Mouse (Mus musculus): ENCODE results near the gene Rbm25. TPM values are rescaled to one million over a fixed set of nuclear protein-coding genes. Genes with fewer than 3 reads are reported as not detected.

The Rbm25 gene
- total RNA-seq, 2 experiments from 2014 or later, result 54.6 to 75.1 TPM

DNA sequence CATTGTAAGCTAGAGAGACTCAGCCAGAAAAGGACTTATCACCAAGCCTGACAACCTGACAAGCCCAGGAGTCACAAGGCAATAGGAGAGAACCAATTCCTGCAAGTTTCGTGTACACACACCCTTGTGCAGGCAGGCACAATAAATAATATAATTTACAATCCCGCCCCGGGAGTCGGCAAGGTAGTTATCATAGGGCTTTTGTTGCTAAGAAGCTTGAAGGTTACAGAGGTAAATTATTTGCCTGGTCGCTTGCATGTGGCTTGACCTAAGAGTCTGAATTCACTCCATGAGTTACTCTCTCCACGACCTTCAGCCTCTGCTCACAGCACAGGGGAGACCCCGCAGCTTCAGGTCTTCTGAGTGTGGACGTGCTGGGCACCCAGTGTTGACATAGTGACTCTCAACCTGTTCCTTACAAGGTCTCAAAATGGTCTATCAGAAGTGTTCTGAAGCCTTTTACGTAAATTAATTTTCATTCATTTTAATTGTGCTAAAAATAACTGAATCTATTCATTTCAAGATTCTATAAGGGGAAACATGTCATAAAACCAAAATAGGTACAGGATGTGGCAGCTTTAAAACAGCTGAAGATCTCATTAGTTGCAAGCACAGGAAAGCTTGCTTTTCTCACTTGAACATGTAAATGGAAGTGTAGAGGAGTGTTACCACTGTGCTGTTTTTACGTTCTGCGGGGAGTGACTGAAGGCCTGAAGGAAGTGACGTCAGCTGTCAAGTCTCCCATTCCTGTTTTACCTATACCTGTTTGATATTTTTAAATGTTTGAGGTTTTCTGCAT lies 95.7 kb downstream of the Rbm25 start:
- DNase-seq, result no peak

DNA sequence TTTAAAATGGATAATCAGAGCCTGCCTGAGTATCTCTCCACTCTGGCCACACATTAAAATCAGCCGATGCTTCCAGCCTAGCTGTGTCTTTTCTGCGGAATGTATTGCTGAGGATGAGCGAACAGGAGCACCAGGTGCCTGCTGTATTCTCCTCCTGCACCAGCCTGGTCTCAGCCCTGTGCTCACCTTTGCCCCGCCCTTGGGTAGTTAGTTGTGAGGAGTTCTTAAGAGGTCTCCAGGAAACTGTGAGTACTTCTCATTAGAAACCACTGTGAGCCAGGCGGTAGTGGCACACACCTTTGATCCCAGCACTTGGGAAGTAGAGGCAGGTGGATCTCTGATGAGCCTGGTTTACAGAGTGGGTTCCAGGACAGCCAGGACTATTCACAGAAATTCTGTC lies 101.2 kb downstream of the Rbm25 start:
- DNase-seq, result no peak

Other genes starting within 250 kb of the Rbm25 start
- gene Dpf3, start 143.5 kb upstream of the Rbm25 start, total RNA-seq (2021), result 10 to 100 TPM; 20.4 to 26.2 TPM
- gene Dcaf4, start 110.8 kb upstream of the Rbm25 start, total RNA-seq (2021), result 10 to 100 TPM; 26.1 to 26.5 TPM
- 10 to 100 TPM; 16.5 to 17.7 TPM for gene Zfyve1, start 34.0 kb upstream of the Rbm25 start, total RNA-seq (2021)
- 10 to 100 TPM; 28.0 to 34.1 TPM for gene Psen1, start 56.9 kb downstream of the Rbm25 start, total RNA-seq (2021)
- gene Papln, start 132.4 kb downstream of the Rbm25 start, total RNA-seq (2021), result 1 to 10 TPM; 5.9 to 6.6 TPM